Comparison of ENCODE assay signal across 8 mouse cellular contexts in genomic region chr11:19020371-19020824, GRCm38 (mm10). TPM values are rescaled to one million over a fixed set of nuclear protein-coding genes. Genes with fewer than 3 reads are reported as not detected.
DNase-seq lines count a peak whose midpoint lies in the region; ATAC-seq and TF ChIP-seq lines count a peak whose summit lies in the region.

No protein-coding gene starts in this region.

- ATAC-seq in intestine, postnatal 0 days, result peak; percentile 69
- peak; percentile 85 for ATAC-seq in midbrain, embryonic 11.5 days (ENCODE audit: low FRiP score)
- ATAC-seq in activated CD4-positive, CD25-positive, alpha-beta regulatory T cell, adult 4 months, result no peak

- H3K4me1 ChIP-seq in intestine, postnatal 0 days (replicated peaks; ENCODE audit: control insufficient read depth, insufficient read depth, low read length), result no peaks in the 10 kb centered on the region
- H3K4me1 ChIP-seq in midbrain, embryonic 11.5 days (ENCODE audit: control insufficient read depth, insufficient read depth, low read length), result peaks cover 20% of the 10 kb centered on the region

- H3K4me3 ChIP-seq in intestine, postnatal 0 days (ENCODE audit: low read depth, low read length), result peak overlapping the region; percentile 65
- H3K4me3 ChIP-seq in midbrain, embryonic 11.5 days (ENCODE audit: low read depth, low read length), result peak overlapping the region; percentile 66

- H3K27me3 ChIP-seq in intestine, postnatal 0 days (replicated peaks; ENCODE audit: control insufficient read depth, insufficient read depth, low read length), result peaks cover 5% of the 10 kb centered on the region; the same call in 1 of the 2 replicates
- peaks cover 6% of the 10 kb centered on the region; the same call in 1 of the 2 replicates for H3K27me3 ChIP-seq in midbrain, embryonic 11.5 days (ENCODE audit: control insufficient read depth, insufficient read depth, low read length)

- under 1% methylated on average over 25 of the region's 25 CpGs for WGBS in intestine, postnatal 0 days
- WGBS in midbrain, embryonic 11.5 days, result under 1% methylated on average over 23 of the region's 25 CpGs

- H3K9ac ChIP-seq in intestine, postnatal 0 days (ENCODE audit: low read depth, low read length), result peak overlapping the region; percentile 79
- peak overlapping the region; percentile 99 for H3K9ac ChIP-seq in midbrain, embryonic 11.5 days (ENCODE audit: low read length)

- peak; percentile 96 for DNase-seq in adrenal gland, adult 8-10 months
- DNase-seq in embryo, embryonic 11.5 days (ENCODE audit: low read depth, low spot score), result peak; percentile 93
- peak; percentile 77 for DNase-seq in gonadal fat pad, adult 2 months (ENCODE audit: low read depth)
- DNase-seq in left cerebral cortex, postnatal 4 days, result peak; percentile 96
- peak; percentile 99 for DNase-seq in midbrain, embryonic 11.5 days (ENCODE audit: low spot score, missing footprints)
- DNase-seq in skeletal muscle tissue, adult 2 months (ENCODE audit: low read depth, low spot score), result peak; percentile 94

- H3K27ac ChIP-seq in intestine, postnatal 0 days (ENCODE audit: low read depth, low read length), result peak overlapping the region; percentile 91
- peak overlapping the region; percentile 98 for H3K27ac ChIP-seq in midbrain, embryonic 11.5 days (ENCODE audit: low read depth, low read length)

- intact Hi-C loops in left cerebral cortex, postnatal 4 days (cut with DNase I), result loop anchor here (10.0 kb wide), 2 partner anchors 654 to 1566 kb away; no protein-coding TSS in a partner anchor

- TF ChIP-seq CTCF in intestine, postnatal 0 days (IDR thresholded peaks at IDR 0.05; ENCODE audit: low read depth), result peak; percentile 35

- no peaks in the 10 kb centered on the region for H3K9me3 ChIP-seq in intestine, postnatal 0 days (ENCODE audit: control insufficient read depth)
- no peaks in the 10 kb centered on the region for H3K9me3 ChIP-seq in midbrain, embryonic 11.5 days (ENCODE audit: control insufficient read depth, low read length)

- H3K4me2 ChIP-seq in intestine, postnatal 0 days (replicated peaks; ENCODE audit: low read depth), result peak overlapping the region; percentile 90
- H3K4me2 ChIP-seq in midbrain, embryonic 11.5 days, result peak overlapping the region; percentile 95

- H3K36me3 ChIP-seq in intestine, postnatal 0 days (ENCODE audit: control insufficient read depth, insufficient read depth), result no peaks in the 10 kb centered on the region
- no peaks in the 10 kb centered on the region for H3K36me3 ChIP-seq in midbrain, embryonic 11.5 days (ENCODE audit: control insufficient read depth, insufficient read depth, low read length)

RNA-seq across cellular contexts. Expression of gene Meis1, which starts 1.6 kb away (rescaled TPM):
- 10 to 100 TPM; 47.3 to 67.8 (median 55.1) TPM for total RNA-seq in adrenal gland, adult 8-10 months (2022)
- polyA plus RNA-seq in gonadal fat pad, adult 2 months (2012; rRNA removed), result 10.3 and 12.2 TPM in 2 replicates
- 22.1 and 22.9 TPM in 2 replicates for polyA plus RNA-seq in intestine, postnatal 0 days (2015; fragmentation: Nextera tagmentation; extraction: Ambion mirVana)
- 1 to 10 TPM; 9.1 to 9.7 TPM for total RNA-seq in left cerebral cortex, postnatal 4 days (2021)
- polyA plus RNA-seq in midbrain, embryonic 11.5 days (2014; fragmentation: Nextera tagmentation; extraction: Ambion mirVana), result 39.4 and 39.6 TPM in 2 replicates
- under 1 TPM in 1 of 2 experiments, not detected in 1; 0.33 TPM for polyA plus RNA-seq in activated CD4-positive, CD25-positive, alpha-beta regulatory T cell, adult 4 months (2017; shearing (Covaris generic))
